31 mouse cellular contexts compared by ENCODE assay signal in the genomic region with DNA sequence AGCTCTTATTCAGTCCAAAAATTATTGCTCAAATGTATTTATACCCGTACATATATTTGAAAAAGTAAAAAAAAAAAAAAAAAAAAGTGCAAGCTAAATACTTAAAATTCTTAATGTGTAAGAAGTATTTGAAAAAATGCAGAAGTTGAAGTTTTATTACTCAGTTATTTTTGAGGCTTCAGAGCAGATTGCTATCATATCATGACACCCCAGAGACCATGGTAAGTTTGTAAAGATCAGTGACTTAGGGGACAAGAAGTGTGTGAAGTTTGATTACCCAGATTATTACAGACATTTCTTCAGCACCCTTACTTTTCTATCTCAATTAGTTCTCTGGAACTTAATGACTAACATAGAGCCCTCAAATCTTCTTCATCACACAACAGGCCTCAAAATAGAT. TPM values are rescaled to one million over a fixed set of nuclear protein-coding genes. Genes with fewer than 3 reads are reported as not detected.
"Had no signal": no experiment of that assay in that cellular context is flagged by ENCODE, and none has a peak within 500 bp of the region (broad histone marks: within the 10 kb centered on the region; RNA-seq: fewer than 3 reads in every experiment).

No protein-coding gene starts in this region.

- H3K4me3 ChIP-seq: limb, embryonic 10.5 days; limb, embryonic 12.5 days; limb, embryonic 13.5 days; limb, embryonic 15.5 days; liver, embryonic 12.5 days; liver, embryonic 13.5 days; liver, embryonic 15.5 days; lung, embryonic 15.5 days; megakaryocyte, embryonic 14.5 days; midbrain, embryonic 10.5 days; midbrain, embryonic 12.5 days; midbrain, embryonic 13.5 days; midbrain, embryonic 15.5 days; myocyte had no signal

- H3K9me3 ChIP-seq: limb, embryonic 10.5 days; limb, embryonic 15.5 days; liver, embryonic 12.5 days; liver, embryonic 13.5 days; liver, embryonic 15.5 days; lung, embryonic 15.5 days; midbrain, embryonic 15.5 days had no signal

- H3K4me1 ChIP-seq: limb, embryonic 10.5 days; limb, embryonic 12.5 days; limb, embryonic 13.5 days; limb, embryonic 15.5 days; liver, embryonic 12.5 days; liver, embryonic 13.5 days; liver, embryonic 15.5 days; lung, embryonic 15.5 days; megakaryocyte, embryonic 14.5 days; midbrain, embryonic 10.5 days; midbrain, embryonic 12.5 days; midbrain, embryonic 13.5 days; midbrain, embryonic 15.5 days had no signal

- H3K27me3 ChIP-seq: limb, embryonic 12.5 days; limb, embryonic 13.5 days; limb, embryonic 15.5 days; liver, embryonic 12.5 days; liver, embryonic 13.5 days; liver, embryonic 15.5 days; lung, embryonic 15.5 days; megakaryocyte, embryonic 14.5 days; midbrain, embryonic 12.5 days; midbrain, embryonic 13.5 days; midbrain, embryonic 15.5 days had no signal

- H3K36me3 ChIP-seq: limb, embryonic 10.5 days; limb, embryonic 12.5 days; limb, embryonic 15.5 days; liver, embryonic 12.5 days; liver, embryonic 13.5 days; liver, embryonic 15.5 days; lung, embryonic 15.5 days; midbrain, embryonic 10.5 days; midbrain, embryonic 12.5 days; midbrain, embryonic 13.5 days; midbrain, embryonic 15.5 days had no signal

- DNase-seq: left cerebral cortex, postnatal 4 days; liver; liver, embryonic 13.5 days; liver, postnatal 0 days; lung, adult 18-20 months; lung, adult 2 months; lung, embryonic 14.5 days; lung, postnatal 10 days; lung, postnatal 14 days; lung, postnatal 36 days; lung, postnatal 4 days; midbrain, embryonic 14.5 days had no signal

- H3K27ac ChIP-seq: limb, embryonic 10.5 days; limb, embryonic 12.5 days; limb, embryonic 13.5 days; limb, embryonic 15.5 days; liver, embryonic 12.5 days; liver, embryonic 13.5 days; liver, embryonic 14.5 days; liver, embryonic 15.5 days; lung, embryonic 15.5 days; macrophage; midbrain, embryonic 10.5 days; midbrain, embryonic 12.5 days; midbrain, embryonic 13.5 days; midbrain, embryonic 15.5 days had no signal

- H3K9ac ChIP-seq: limb, embryonic 12.5 days; limb, embryonic 13.5 days; limb, embryonic 15.5 days; liver, embryonic 12.5 days; liver, embryonic 13.5 days; liver, embryonic 14.5 days; liver, embryonic 15.5 days; liver, postnatal 0 days; lung, embryonic 14.5 days; lung, embryonic 15.5 days; midbrain, embryonic 12.5 days; midbrain, embryonic 13.5 days; midbrain, embryonic 15.5 days had no signal

RNA-seq across cellular contexts. Expression of gene Kcnt2, which starts 58.3 kb away (rescaled TPM):
- total RNA-seq: megakaryocyte, adult 5-6 weeks; megakaryocyte-erythroid progenitor cell, adult 5-6 weeks; monocyte, adult 5-6 weeks had no signal
- polyA plus RNA-seq: lung, postnatal 0 days; macrophage had no signal
